Mouse (Mus musculus) stomach, embryonic 14.5 days (tissue): ENCODE data around the gene Gm13199. TPM values are rescaled to one million over a fixed set of nuclear protein-coding genes. Genes with fewer than 3 reads are reported as not detected.

Experiments used
- ATAC-seq: fragments of 200-750 bp; cut with Nextera tagmentation; 2 replicates; pipeline ENCODE4 v1.8.0; 2017; ENCODE audit warnings: low read depth, moderate TSS enrichment; ENCODE audit not compliant: insufficient number of reproducible peaks, insufficient read depth, low FRiP score
- H3K27ac ChIP-seq: fragments of 300-500 bp; sonication (generic); 2 replicates; pipeline ENCODE4 v1.5.1; 2014; ENCODE audit warnings: mild to moderate bottlenecking, low read length, moderate library complexity, mixed read lengths
- H3K27me3 ChIP-seq: fragments of 300-500 bp; sonication (generic); 2 replicates; pipeline ENCODE4 v1.6.1; 2014; ENCODE audit warnings: low read length, control low read depth, mixed read lengths; ENCODE audit not compliant: control insufficient read depth, insufficient read depth
- H3K36me3 ChIP-seq: fragments of 300-500 bp; sonication (generic); 2 replicates; pipeline ENCODE4 v1.6.1; 2014; ENCODE audit warnings: mild to moderate bottlenecking, control low read depth, low read length, moderate library complexity, mixed read lengths; ENCODE audit not compliant: control insufficient read depth, insufficient read depth
- H3K4me1 ChIP-seq: fragments of 300-500 bp; sonication (generic); 2 replicates; pipeline ENCODE4 v1.6.1; 2014; ENCODE audit warnings: low read length, control low read depth, mixed read lengths; ENCODE audit not compliant: control insufficient read depth, insufficient read depth
- H3K4me2 ChIP-seq: fragments of 300-500 bp; sonication (generic); replicated peaks from 2 replicates; pipeline ENCODE4 v1.6.1; 2014; ENCODE audit warnings: low read depth, low read length, control low read depth
- H3K4me3 ChIP-seq: fragments of 300-500 bp; sonication (generic); 2 replicates; pipeline ENCODE4 v1.5.1; 2014; ENCODE audit warnings: low read depth, low read length, control low read depth
- H3K9ac ChIP-seq: fragments of 300-500 bp; sonication (generic); replicated peaks from 2 replicates; pipeline ENCODE4 v1.6.1; 2014; ENCODE audit warnings: low read depth, mild to moderate bottlenecking, control low read depth, low read length, moderate library complexity, mixed read lengths
- H3K9me3 ChIP-seq: fragments of 300-500 bp; sonication (generic); 2 replicates; pipeline ENCODE4 v1.6.1; 2016; ENCODE audit warnings: low read depth, low read length, control low read depth; ENCODE audit not compliant: control insufficient read depth
- WGBS: fragments of 180-500 bp; shearing (Covaris S2); extraction: QIAGEN DNeasy Blood & Tissue Kit; methylation state at CpG from one replicate; pipeline ENCODE4 v1.1.7; 2014; 5-methylcytosine and 5-hydroxymethylcytosine counted together
- polyA plus RNA-seq: library from polyadenylated mRNA; unstranded; fragments of >200 nt; fragmentation: Nextera tagmentation; extraction: Ambion mirVana; gene quantifications from 2 replicates; pipeline ENCODE4 v1.2.1, GENCODE M21; 2014

Gene Gm13199
- polyA plus RNA-seq, 1 experiment from 2014 or later, result 2.0 TPM

GRCm38 (mm10) chr2:5844181-5844872, 18.4 kb downstream of the Gm13199 start:
- Histone ChIP-seq H3K4me1 (no peaks in the 10 kb centered on the region), H3K27me3 (no peaks in the 10 kb centered on the region), H3K4me2 (peak overlapping the region; percentile 62), H3K27ac (peak overlapping the region; percentile 86), H3K9ac (peak overlapping the region; percentile 85), H3K4me3 (peak overlapping the region; percentile 78), H3K9me3 (no peaks in the 10 kb centered on the region), H3K36me3 (peaks cover 21% of the 10 kb centered on the region)
- peak; percentile 7; the same call in 1 of the 2 replicates for ATAC-seq
- 3% methylated on average over 23 of the region's 23 CpGs for WGBS

- no peaks in the 10 kb centered on the region for H3K27me3 ChIP-seq
- H3K4me2 ChIP-seq, result no peak overlapping the region
- no peaks in the 10 kb centered on the region for H3K4me1 ChIP-seq
- H3K27ac ChIP-seq, result no peak overlapping the region
- ATAC-seq, result no peak
- 96% methylated on average over 11 of the region's 11 CpGs for WGBS
- H3K36me3 ChIP-seq, result peaks cover 29% of the 10 kb centered on the region
- H3K9me3 ChIP-seq, result no peaks in the 10 kb centered on the region
- no peak overlapping the region for H3K4me3 ChIP-seq
- no peak overlapping the region for H3K9ac ChIP-seq
These were observed 21.9 kb downstream of the Gm13199 start for GRCm38 (mm10) chr2:5840815-5841214.

GRCm38 (mm10) chr2:5825265-5825913, 37.3 kb downstream of the Gm13199 start:
- Histone ChIP-seq H3K27ac (no peak overlapping the region), H3K27me3 (no peaks in the 10 kb centered on the region), H3K4me3 (no peak overlapping the region), H3K4me1 (no peaks in the 10 kb centered on the region), H3K9ac (no peak overlapping the region), H3K36me3 (peaks cover 27% of the 10 kb centered on the region; the same call in 1 of the 2 replicates), H3K4me2 (no peak overlapping the region), H3K9me3 (no peaks in the 10 kb centered on the region)
- ATAC-seq, result no peak
- WGBS, result 91% methylated on average over 5 of the region's 5 CpGs

- H3K27me3 ChIP-seq, result no peaks in the 10 kb centered on the region
- no peak overlapping the region for H3K4me3 ChIP-seq
- peaks cover 29% of the 10 kb centered on the region; the same call in 1 of the 2 replicates for H3K36me3 ChIP-seq
- no peak overlapping the region for H3K27ac ChIP-seq
- no peaks in the 10 kb centered on the region for H3K9me3 ChIP-seq
- no peaks in the 10 kb centered on the region for H3K4me1 ChIP-seq
- no peak for ATAC-seq
- H3K4me2 ChIP-seq, result no peak overlapping the region
- H3K9ac ChIP-seq, result no peak overlapping the region
- WGBS, result 81% methylated on average over 5 of the region's 5 CpGs
These were observed 38.0 kb downstream of the Gm13199 start for GRCm38 (mm10) chr2:5824685-5825084.

- Histone ChIP-seq H3K9me3 (no peaks in the 10 kb centered on the region), H3K4me3 (no peak overlapping the region), H3K4me1 (no peaks in the 10 kb centered on the region), H3K27ac (no peak overlapping the region), H3K27me3 (no peaks in the 10 kb centered on the region), H3K4me2 (no peak overlapping the region), H3K36me3 (peaks cover 34% of the 10 kb centered on the region; the same call in 1 of the 2 replicates), H3K9ac (no peak overlapping the region)
- WGBS, result 18% methylated on average over 1 of the region's 1 CpGs
- ATAC-seq, result no peak
These were observed 38.5 kb downstream of the Gm13199 start for GRCm38 (mm10) chr2:5824213-5824612.

- ATAC-seq, result no peak
- 96% methylated on average over 6 of the region's 6 CpGs for WGBS
- Histone ChIP-seq H3K4me1 (no peaks in the 10 kb centered on the region), H3K9ac (no peak overlapping the region), H3K27ac (no peak overlapping the region), H3K36me3 (peaks cover 48% of the 10 kb centered on the region; the same call in 1 of the 2 replicates), H3K4me3 (no peak overlapping the region), H3K4me2 (no peak overlapping the region), H3K9me3 (no peaks in the 10 kb centered on the region), H3K27me3 (no peaks in the 10 kb centered on the region)
These were observed 40.3 kb downstream of the Gm13199 start for GRCm38 (mm10) chr2:5822449-5822848.

GRCm38 (mm10) chr2:5821264-5821663, 41.5 kb downstream of the Gm13199 start:
- no peak for ATAC-seq
- no peak overlapping the region for H3K9ac ChIP-seq
- H3K4me2 ChIP-seq, result no peak overlapping the region
- no peak overlapping the region for H3K4me3 ChIP-seq
- 90% methylated on average over 10 of the region's 10 CpGs for WGBS
- H3K36me3 ChIP-seq, result peaks cover 45% of the 10 kb centered on the region; the same call in 1 of the 2 replicates
- no peak overlapping the region for H3K27ac ChIP-seq
- no peaks in the 10 kb centered on the region for H3K4me1 ChIP-seq
- no peaks in the 10 kb centered on the region for H3K9me3 ChIP-seq
- no peaks in the 10 kb centered on the region for H3K27me3 ChIP-seq
